Mouse (Mus musculus) small intestine, adult 2 months (tissue): ENCODE measurements around the gene Micu1.

ENCODE experiments used
- CTCF ChIP-seq: fragments of 200-500 bp; IDR thresholded peaks from 2 replicates; pipeline ENCODE4 v1.5.1; 2012; ENCODE audit warnings: low read depth, mild to moderate bottlenecking, control low read depth, inconsistent platforms, low read length, moderate library complexity, mixed read lengths; ENCODE audit not compliant: insufficient replicate concordance, insufficient read length; ENCODE audit errors: extremely low read depth
- POLR2A ChIP-seq: fragments of 200-500 bp; IDR thresholded peaks from 2 replicates; pipeline ENCODE4 v1.6.1; 2012; ENCODE audit warnings: low read depth, mild to moderate bottlenecking, control low read depth, inconsistent platforms, low read length, moderate library complexity

DNA sequence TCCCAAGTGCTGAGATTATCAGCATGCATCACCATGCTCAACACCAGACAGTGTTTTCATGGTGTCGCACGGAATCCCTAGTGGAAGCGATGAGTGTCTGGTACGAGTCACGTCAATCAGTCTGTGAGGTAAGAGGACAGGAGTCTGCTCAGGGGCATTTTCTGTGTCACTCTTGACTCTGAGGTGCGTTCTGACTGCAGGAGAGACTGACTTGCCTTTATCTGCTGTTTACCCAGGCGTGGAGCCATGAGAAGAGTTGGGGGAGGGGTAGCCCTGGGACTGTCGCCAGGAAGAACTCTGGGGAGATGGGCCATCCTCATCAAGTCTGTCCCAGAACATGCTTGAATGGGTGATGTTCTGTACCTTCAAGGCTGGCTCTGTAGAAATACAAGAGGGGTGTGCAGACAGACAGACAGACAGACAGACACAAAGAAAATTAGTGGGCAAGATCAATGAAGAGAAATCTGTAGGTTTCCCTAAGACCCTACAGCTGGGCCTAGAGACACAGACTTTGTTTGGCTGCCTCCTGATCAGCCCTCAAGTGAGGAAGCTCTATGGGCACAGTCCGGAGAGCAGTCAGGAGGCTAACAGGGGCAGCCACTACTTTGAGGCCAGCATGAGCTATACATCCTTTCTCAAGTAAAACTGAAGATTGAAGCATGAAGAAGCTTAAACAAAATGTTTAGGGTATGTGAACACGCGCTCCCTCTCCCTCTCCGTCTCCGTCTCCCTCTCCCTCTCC is 97.2 kb downstream of the Micu1 start:
- TF ChIP-seq POLR2A (no peak), CTCF (no peak)
